13 mouse cellular contexts compared by ENCODE assay signal in genomic region chr7:130216272-130216671, GRCm38 (mm10).
DNase-seq lines count a peak whose midpoint lies in the region; ATAC-seq and TF ChIP-seq lines count a peak whose summit lies in the region.
"Had no signal": no experiment of that assay in that cellular context is flagged by ENCODE, and none has a peak within 500 bp of the region (broad histone marks: within the 10 kb centered on the region; RNA-seq: fewer than 3 reads in every experiment).

No protein-coding gene starts in this region.

- WGBS in heart, embryonic 13.5 days = 55% methylated on average over 4 of the region's 4 CpGs
- WGBS in midbrain, embryonic 10.5 days = 22% methylated on average over 4 of the region's 4 CpGs
- 19% methylated on average over 4 of the region's 4 CpGs for WGBS in midbrain, postnatal 0 days
- WGBS in midbrain, embryonic 13.5 days = 6% methylated on average over 4 of the region's 4 CpGs

- DNase-seq in heart, postnatal 4 days = no peak
- DNase-seq in midbrain, embryonic 10.5 days (ENCODE audit: low spot score) = no peak
- DNase-seq in midbrain, postnatal 0 days (ENCODE audit: low spot score) = no peak
- DNase-seq in kidney, postnatal 14 days = no peak
- no peak for DNase-seq in layer of hippocampus, adult 18-20 months (ENCODE audit: low spot score in 2 of 2)
- DNase-seq in retina, postnatal 1 day = no peak
- DNase-seq: thymus, postnatal 25 days had no signal

- no peaks in the 10 kb centered on the region for H3K9me3 ChIP-seq in heart, embryonic 13.5 days
- H3K9me3 ChIP-seq in midbrain, embryonic 10.5 days (replicated peaks) = no peaks in the 10 kb centered on the region
- H3K9me3 ChIP-seq in midbrain, postnatal 0 days (ENCODE audit: low read length) = no peaks in the 10 kb centered on the region
- H3K9me3 ChIP-seq in midbrain, embryonic 13.5 days = no peaks in the 10 kb centered on the region
- H3K9me3 ChIP-seq: neural tube, embryonic 13.5 days had no signal

- no peaks in the 10 kb centered on the region for H3K27me3 ChIP-seq in heart, embryonic 13.5 days (replicated peaks)
- H3K27me3 ChIP-seq in midbrain, embryonic 10.5 days (ENCODE audit: low read depth, poor library complexity, severe bottlenecking) = peaks cover 48% of the 10 kb centered on the region
- H3K27me3 ChIP-seq in midbrain, postnatal 0 days (ENCODE audit: insufficient read depth, low read length) = no peaks in the 10 kb centered on the region; the same call in 1 of the 2 replicates
- peaks cover 29% of the 10 kb centered on the region for H3K27me3 ChIP-seq in midbrain, embryonic 13.5 days
- H3K27me3 ChIP-seq: neural tube, embryonic 13.5 days had no signal

- no peak overlapping the region for H3K9ac ChIP-seq in heart, embryonic 13.5 days
- H3K9ac ChIP-seq in midbrain, postnatal 0 days (replicated peaks; ENCODE audit: low read length, poor library complexity, severe bottlenecking) = no peak overlapping the region
- no peak overlapping the region for H3K9ac ChIP-seq in midbrain, embryonic 13.5 days (replicated peaks)
- H3K9ac ChIP-seq: liver, embryonic 14.5 days; neural tube, embryonic 13.5 days had no signal

- peaks cover 18% of the 10 kb centered on the region for H3K4me1 ChIP-seq in heart, embryonic 13.5 days
- peaks cover 59% of the 10 kb centered on the region for H3K4me1 ChIP-seq in midbrain, embryonic 10.5 days
- no peaks in the 10 kb centered on the region; the same call in 1 of the 2 replicates for H3K4me1 ChIP-seq in midbrain, postnatal 0 days (ENCODE audit: insufficient read depth, low read length)
- peaks cover 44% of the 10 kb centered on the region for H3K4me1 ChIP-seq in midbrain, embryonic 13.5 days (replicated peaks)

- ATAC-seq in heart, embryonic 13.5 days (ENCODE audit: extremely low read depth, insufficient number of reproducible peaks, low FRiP score, low TSS enrichment) = no peak
- ATAC-seq in midbrain, postnatal 0 days (ENCODE audit: low FRiP score) = no peak
- no peak for ATAC-seq in midbrain, embryonic 13.5 days
- ATAC-seq: inflammation-experienced regulatory T-cells, adult 6 months had no signal

- no peak overlapping the region for H3K4me3 ChIP-seq in heart, embryonic 13.5 days
- H3K4me3 ChIP-seq in midbrain, embryonic 10.5 days = no peak overlapping the region
- no peak overlapping the region for H3K4me3 ChIP-seq in midbrain, postnatal 0 days (ENCODE audit: low read depth, low read length)
- H3K4me3 ChIP-seq in midbrain, embryonic 13.5 days (replicated peaks) = no peak overlapping the region
- H3K4me3 ChIP-seq: neural tube, embryonic 13.5 days had no signal

- TF ChIP-seq CTCF in midbrain, postnatal 0 days (IDR thresholded peaks at IDR 0.05) = no peak

- no peak overlapping the region for H3K4me2 ChIP-seq in heart, embryonic 13.5 days
- H3K4me2 ChIP-seq in midbrain, postnatal 0 days (ENCODE audit: low read depth, low read length, poor library complexity, severe bottlenecking) = no peak overlapping the region
- H3K4me2 ChIP-seq in midbrain, embryonic 13.5 days (replicated peaks) = 0 out of 2 replicates have a peak overlapping the region, but pooled peaks have one; percentile 19
- H3K4me2 ChIP-seq: neural tube, embryonic 13.5 days had no signal

- H3K27ac ChIP-seq in heart, embryonic 13.5 days (replicated peaks) = peak overlapping the region; percentile 53; the same call in 1 of the 2 replicates
- H3K27ac ChIP-seq in midbrain, embryonic 10.5 days (replicated peaks) = peak overlapping the region; percentile 49; the same call in 1 of the 2 replicates
- no peak overlapping the region for H3K27ac ChIP-seq in midbrain, postnatal 0 days (ENCODE audit: low read depth, low read length)
- H3K27ac ChIP-seq in midbrain, embryonic 13.5 days = peak overlapping the region; percentile 59
- H3K27ac ChIP-seq: kidney, postnatal 0 days; liver, embryonic 14.5 days had no signal

- H3K36me3 ChIP-seq in heart, embryonic 13.5 days = no peaks in the 10 kb centered on the region
- H3K36me3 ChIP-seq in midbrain, embryonic 10.5 days = peaks cover 76% of the 10 kb centered on the region
- 0 out of 2 replicates have a peak, but pooled peaks cover 2% of the 10 kb centered on the region for H3K36me3 ChIP-seq in midbrain, postnatal 0 days (ENCODE audit: insufficient read depth, low read length)
- no peaks in the 10 kb centered on the region for H3K36me3 ChIP-seq in midbrain, embryonic 13.5 days
- H3K36me3 ChIP-seq: neural tube, embryonic 13.5 days had no signal
